Mouse (Mus musculus): ENCODE data around the gene Gsn.

The Gsn gene

GRCm38 (mm10) chr2:35278371-35279210 is 22.4 kb downstream of the Gsn start:
- WGBS = 85% methylated on average over 7 of the region's 7 CpGs

- 84% methylated on average over 3 of the region's 3 CpGs for WGBS
Observed at GRCm38 (mm10) chr2:35280001-35280400, 23.8 kb downstream of the Gsn start.

- WGBS = 15% methylated on average over 32 of the region's 32 CpGs
Observed at GRCm38 (mm10) chr2:35282214-35282613, 26.0 kb downstream of the Gsn start.

- WGBS = 90% methylated on average over 4 of the region's 4 CpGs
Observed at GRCm38 (mm10) chr2:35283997-35284396, 27.8 kb downstream of the Gsn start.

- 84% methylated on average over 5 of the region's 5 CpGs for WGBS
Observed at GRCm38 (mm10) chr2:35285209-35285608, 29.0 kb downstream of the Gsn start.

- 79% methylated on average over 12 of the region's 12 CpGs for WGBS
Observed at GRCm38 (mm10) chr2:35287017-35287620, 30.9 kb downstream of the Gsn start.

- WGBS = 44% methylated on average over 13 of the region's 13 CpGs
Observed at GRCm38 (mm10) chr2:35288758-35289635, 32.8 kb downstream of the Gsn start.

GRCm38 (mm10) chr2:35291856-35292255 is 35.7 kb downstream of the Gsn start:
- 32% methylated on average over 3 of the region's 3 CpGs for WGBS

- WGBS = 79% methylated on average over 3 of the region's 3 CpGs
Observed at GRCm38 (mm10) chr2:35292700-35293099, 36.5 kb downstream of the Gsn start.

GRCm38 (mm10) chr2:35293291-35293690 is 37.1 kb downstream of the Gsn start:
- WGBS = 93% methylated on average over 8 of the region's 8 CpGs

- 34% methylated on average over 15 of the region's 15 CpGs for WGBS
Observed at GRCm38 (mm10) chr2:35297703-35298332, 41.6 kb downstream of the Gsn start.

GRCm38 (mm10) chr2:35299437-35299836 is 43.3 kb downstream of the Gsn start:
- 95% methylated on average over 2 of the region's 2 CpGs for WGBS

- 76% methylated on average over 13 of the region's 13 CpGs for WGBS
Observed at GRCm38 (mm10) chr2:35302049-35302885, 46.1 kb downstream of the Gsn start.

- WGBS = 88% methylated on average over 1 of the region's 1 CpGs
Observed at GRCm38 (mm10) chr2:35308166-35308565, 52.0 kb downstream of the Gsn start.

GRCm38 (mm10) chr2:35309906-35310493 is 53.8 kb downstream of the Gsn start:
- WGBS = 87% methylated on average over 4 of the region's 4 CpGs

- 70% methylated on average over 3 of the region's 3 CpGs for WGBS
Observed at GRCm38 (mm10) chr2:35314300-35314699, 58.1 kb downstream of the Gsn start.

GRCm38 (mm10) chr2:35317604-35318003 is 61.4 kb downstream of the Gsn start:
- WGBS = 75% methylated on average over 4 of the region's 4 CpGs

GRCm38 (mm10) chr2:35318405-35318804 is 62.2 kb downstream of the Gsn start:
- 92% methylated on average over 12 of the region's 12 CpGs for WGBS

GRCm38 (mm10) chr2:35320399-35320798 is 64.2 kb downstream of the Gsn start:
- WGBS = 88% methylated on average over 15 of the region's 15 CpGs

GRCm38 (mm10) chr2:35322404-35323164 is 66.4 kb downstream of the Gsn start:
- WGBS = 38% methylated on average over 10 of the region's 10 CpGs

All from cerebral cortex, adult 2 months (tissue).